Mouse (Mus musculus) spleen, adult 2 months (tissue): ENCODE data around the gene Rpa1.

Source experiments
- CTCF ChIP-seq: fragments of 200-500 bp; IDR thresholded peaks from 2 replicates; pipeline ENCODE4 v1.5.1; 2011; ENCODE audit warnings: mild to moderate bottlenecking, inconsistent platforms; ENCODE audit not compliant: insufficient read depth, insufficient read length, insufficient replicate concordance; ENCODE audit errors: extremely low read depth
- POLR2A ChIP-seq: fragments of 200-500 bp; IDR thresholded peaks from 2 replicates; pipeline ENCODE4 v1.6.1; 2011; ENCODE audit warnings: low read depth, low read length, inconsistent platforms

- TF ChIP-seq CTCF (no peak), POLR2A (no peak)
Measured at GRCm38 (mm10) chr11:75395611-75396010, 47.5 kb upstream of the Rpa1 start.
